Mouse (Mus musculus) heart, embryonic 14.5 days (tissue): ENCODE data around the gene Plp2. TPM values are rescaled to one million over a fixed set of nuclear protein-coding genes. Genes with fewer than 3 reads are reported as not detected.
"Not testable (repeated sequence)": the region's sequence is repeated elsewhere in the genome, so short reads cannot be mapped to it uniquely, and the experiment has no call there.

ENCODE experiments used
- ATAC-seq: fragments of 200-750 bp; cut with Nextera tagmentation; 2 replicates; pipeline ENCODE4 v1.8.0; 2017; ENCODE audit warnings: low read depth, moderate TSS enrichment; ENCODE audit not compliant: insufficient number of reproducible peaks, insufficient read depth, low FRiP score
- H3K27ac ChIP-seq, 2 experiments: fragments of 200-500 bp in 1 of 2; fragments of 300-500 bp in 1 of 2; sonication (generic) in 1 of 2; replicated peaks in 1 of 2; 2 replicates each; pipeline ENCODE4 v1.5.1; 2012 to 2014; ENCODE audit warnings: low read depth in 2 of 2, low read length in 2 of 2, control low read depth in 1 of 2, mild to moderate bottlenecking in 1 of 2, mixed read lengths in 1 of 2; ENCODE audit not compliant: control insufficient read depth in 1 of 2, insufficient read depth in 1 of 2
- H3K27me3 ChIP-seq: fragments of 300-500 bp; sonication (generic); 2 replicates; pipeline ENCODE4 v1.6.1; 2014; ENCODE audit warnings: mild to moderate bottlenecking, low read length, control low read depth; ENCODE audit not compliant: control insufficient read depth, insufficient read depth
- H3K36me3 ChIP-seq: fragments of 300-500 bp; sonication (generic); 2 replicates; pipeline ENCODE4 v1.6.1; 2014; ENCODE audit warnings: mild to moderate bottlenecking, control low read depth, low read length, mixed read lengths; ENCODE audit not compliant: control insufficient read depth, insufficient read depth
- H3K4me1 ChIP-seq, 2 experiments: fragments of 200-500 bp in 1 of 2; fragments of 300-500 bp in 1 of 2; sonication (generic) in 1 of 2; 2 replicates each; pipeline ENCODE4 v1.6.1; 2012 to 2014; ENCODE audit warnings: low read length in 2 of 2, control low read depth in 1 of 2, mixed read lengths in 1 of 2; ENCODE audit not compliant: control insufficient read depth in 2 of 2, insufficient read depth in 2 of 2
- H3K4me2 ChIP-seq: fragments of 300-500 bp; sonication (generic); 2 replicates; pipeline ENCODE4 v1.6.1; 2014; ENCODE audit warnings: mild to moderate bottlenecking, low read length
- H3K4me3 ChIP-seq, 2 experiments: fragments of 200-500 bp in 1 of 2; fragments of 300-500 bp in 1 of 2; sonication (generic) in 1 of 2; 2 replicates each; pipeline ENCODE4 v1.5.1; 2012 to 2014; ENCODE audit warnings: low read length in 2 of 2, mild to moderate bottlenecking in 2 of 2, control low read depth in 1 of 2, low read depth in 1 of 2, moderate library complexity in 1 of 2; ENCODE audit not compliant: control insufficient read depth in 1 of 2, insufficient read depth in 1 of 2
- H3K9ac ChIP-seq: fragments of 300-500 bp; sonication (generic); 2 replicates; pipeline ENCODE4 v1.6.1; 2014; ENCODE audit warnings: mild to moderate bottlenecking, low read length
- H3K9me3 ChIP-seq: fragments of 300-500 bp; sonication (generic); 2 replicates; pipeline ENCODE4 v1.6.1; 2016; ENCODE audit warnings: low read length, control low read depth; ENCODE audit not compliant: control insufficient read depth
- WGBS: fragments of 180-500 bp; shearing (Covaris S2); extraction: QIAGEN DNeasy Blood & Tissue Kit; methylation state at CpG from one replicate; pipeline ENCODE4 v1.1.7; 2014; 5-methylcytosine and 5-hydroxymethylcytosine counted together
- polyA plus RNA-seq: library from polyadenylated mRNA; unstranded; fragments of >200 nt; fragmentation: Nextera tagmentation; extraction: Ambion mirVana; gene quantifications from 2 replicates; pipeline ENCODE4 v1.2.1, GENCODE M21; 2014

The Plp2 gene
- polyA plus RNA-seq, result 194 and 196 TPM in 2 replicates

DNA sequence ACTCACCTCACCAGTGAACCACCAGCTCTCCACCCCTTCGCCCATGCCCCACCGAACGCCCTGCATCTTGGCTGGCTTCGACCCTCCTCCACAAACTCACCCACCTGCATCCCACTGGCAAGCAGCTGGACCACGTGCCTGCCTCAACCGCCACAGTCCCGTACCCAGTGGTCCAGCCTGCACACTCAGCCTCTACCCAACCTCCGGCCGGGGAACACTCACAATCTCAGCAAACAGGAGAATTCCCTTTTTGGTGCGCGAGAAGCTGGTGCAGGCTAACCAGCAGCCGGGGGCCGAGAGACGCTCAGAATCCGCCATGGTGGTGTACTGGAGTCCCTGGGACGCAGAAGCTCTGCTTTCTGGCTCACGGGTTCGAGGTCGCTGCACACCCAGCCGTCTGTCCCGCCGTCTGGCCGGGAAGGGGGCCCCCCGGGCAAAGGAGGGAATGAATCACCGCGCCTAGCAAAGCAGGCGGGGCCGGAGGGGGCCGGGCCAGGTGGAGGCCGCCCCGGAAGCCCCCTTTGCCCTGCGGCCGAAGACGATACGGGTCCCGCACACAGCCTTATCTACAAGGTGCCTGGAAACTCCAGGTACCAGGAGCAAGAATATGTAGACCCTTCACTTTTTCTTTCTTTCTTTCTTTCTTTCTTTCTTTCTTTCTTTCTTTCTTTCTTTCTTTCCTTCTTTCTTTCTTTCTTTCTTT is at the start of gene Plp2:
Gene Plp2 (minus strand): TSS at position 470 of the 703 bp plus-strand sequence.
- Histone ChIP-seq H3K4me1 (peaks cover 7 to 9% of the 10 kb centered on the region in 2 experiments; a peak in 2 of 4 replicates), H3K36me3 (peaks cover 25% of the 10 kb centered on the region), H3K4me3 (peak within 1 kb of the TSS; percentile 56 to 76), H3K4me2 (peak within 1 kb of the TSS; percentile 60), H3K27ac (peak within 1 kb of the TSS; percentile 80 to 84), H3K9me3 (no peaks in the 10 kb centered on the region), H3K27me3 (no peaks in the 10 kb centered on the region), H3K9ac (peak within 1 kb of the TSS; percentile 78)
- peak; percentile 49 for ATAC-seq
- 23% methylated on average over 31 of the region's 36 CpGs for WGBS

DNA sequence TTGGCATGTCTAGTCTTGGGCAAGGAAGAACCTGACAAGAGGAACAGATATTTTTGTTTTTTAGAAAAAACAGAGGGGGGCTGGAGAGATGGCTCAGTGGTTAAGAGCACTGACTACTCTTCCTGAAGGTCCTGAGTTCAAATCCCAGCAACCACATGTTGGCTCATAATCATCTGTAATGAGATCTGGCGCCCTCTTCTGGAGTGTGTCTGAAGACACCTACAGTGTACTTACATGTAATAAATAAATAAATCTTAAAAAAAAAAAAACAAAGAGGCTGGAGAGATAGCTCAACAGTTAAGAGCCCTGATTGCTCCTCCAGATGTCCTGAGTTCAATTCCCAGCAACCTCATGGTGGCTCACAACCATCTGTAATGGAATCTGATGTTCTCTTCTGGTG is 44.9 kb upstream of the Plp2 start:
- not testable (repeated sequence) for H3K4me2 ChIP-seq, H3K4me3 ChIP-seq, ATAC-seq, H3K27me3 ChIP-seq, H3K9me3 ChIP-seq, H3K36me3 ChIP-seq, H3K27ac ChIP-seq, H3K9ac ChIP-seq, H3K4me1 ChIP-seq
- 42% methylated on average over 1 of the region's 1 CpGs for WGBS

DNA sequence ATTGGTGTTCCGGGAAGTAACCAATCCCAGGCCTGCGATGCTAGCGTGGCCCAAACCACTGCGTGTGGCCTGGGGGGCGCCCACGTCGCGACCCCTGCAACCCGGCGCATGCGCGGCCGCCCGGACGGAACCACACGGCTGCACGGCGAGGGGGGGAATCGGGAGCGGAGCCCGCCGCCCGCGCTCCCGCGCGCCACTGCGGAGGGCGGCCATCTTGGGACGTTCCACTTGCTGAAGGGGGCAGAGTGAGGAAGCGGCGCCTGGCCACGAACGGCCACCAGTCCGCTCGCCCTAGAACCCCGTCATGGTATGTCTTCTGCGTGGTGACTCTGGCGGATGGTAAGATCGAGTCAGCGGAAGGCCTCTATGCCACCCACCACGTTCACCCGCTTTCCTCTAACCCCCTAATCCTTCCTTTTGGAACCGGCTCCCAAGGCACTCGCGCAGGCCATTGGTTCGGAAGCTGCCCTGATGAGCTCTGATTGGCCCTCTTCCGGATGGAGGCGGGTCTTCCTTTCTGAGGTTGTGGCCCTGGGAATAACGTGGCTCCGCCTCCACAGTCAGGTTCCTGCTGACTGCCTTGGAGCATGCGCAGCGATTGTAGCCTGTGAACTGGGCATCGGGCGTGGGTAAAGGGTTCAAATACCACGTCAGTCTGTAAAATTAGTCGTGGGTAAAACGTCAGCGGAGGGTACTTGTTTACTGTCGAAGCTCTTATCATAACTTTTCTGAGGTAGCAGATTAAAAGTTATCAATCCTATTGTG is 43.1 kb upstream of the Plp2 start, which contains the start of gene Wdr45:
Gene Wdr45 (plus strand): TSS at position 199 of the 765 bp plus-strand sequence.
- Histone ChIP-seq H3K4me2 (peak within 1 kb of the TSS; percentile 59), H3K9ac (peak within 1 kb of the TSS; percentile 66), H3K4me3 (peak within 1 kb of the TSS; percentile 35 to 39)
- ATAC-seq, result peak; percentile 95
- not testable (repeated sequence) for H3K9me3 ChIP-seq, H3K36me3 ChIP-seq, H3K4me1 ChIP-seq, H3K27me3 ChIP-seq, H3K27ac ChIP-seq
- 21% methylated on average over 30 of the region's 60 CpGs for WGBS

DNA sequence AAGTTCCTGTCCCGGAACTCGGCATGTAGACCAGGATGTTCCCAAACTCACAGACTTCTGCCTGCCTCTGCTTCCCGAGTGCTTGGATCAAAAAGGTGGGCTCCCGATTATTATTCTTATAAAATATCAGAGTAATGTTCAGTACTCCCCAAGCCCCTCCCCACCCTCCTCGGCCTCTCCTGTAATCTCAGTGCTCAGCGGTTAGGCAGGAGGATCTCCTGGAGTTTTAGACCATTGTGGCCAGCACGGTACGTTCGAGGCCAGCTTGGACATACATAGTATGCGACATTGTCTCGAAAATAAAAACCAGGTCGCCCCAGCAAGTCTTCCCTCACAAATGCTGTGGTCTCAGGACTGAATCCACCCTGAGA is 42.6 kb upstream of the Plp2 start:
- H3K9me3 ChIP-seq, H3K27me3 ChIP-seq, H3K27ac ChIP-seq, H3K36me3 ChIP-seq, H3K4me1 ChIP-seq: not testable (repeated sequence)
- 37% methylated on average over 5 of the region's 12 CpGs for WGBS
- Histone ChIP-seq H3K9ac (peak overlapping the region; percentile 66), H3K4me2 (peak overlapping the region; percentile 59), H3K4me3 (peak overlapping the region; percentile 35 to 39)
- ATAC-seq, result peak; percentile 7; the same call in 1 of the 2 replicates

DNA sequence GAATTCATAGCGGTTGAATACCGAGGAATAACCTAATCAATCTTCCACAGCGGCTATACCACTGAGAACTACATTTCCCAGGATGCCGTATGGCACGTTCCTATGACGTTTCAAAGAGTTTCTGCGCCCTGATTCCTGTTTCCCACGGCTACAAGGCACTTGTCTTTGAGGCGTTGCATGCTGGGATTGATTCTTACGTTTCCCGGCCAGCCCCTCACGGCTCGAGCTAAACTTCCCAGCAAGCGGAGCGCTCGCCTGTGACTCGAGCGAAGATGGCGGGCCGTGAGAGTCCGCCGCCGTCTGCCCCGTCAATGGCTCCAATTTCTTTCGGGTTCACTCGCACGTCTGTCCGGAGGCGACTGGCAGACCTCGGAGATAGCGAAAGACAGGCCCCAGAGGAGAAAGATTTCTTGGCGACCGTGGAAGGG is 25.8 kb upstream of the Plp2 start, which contains the start of gene Gpkow:
Gene Gpkow (plus strand): TSS at position 178 of the 428 bp plus-strand sequence.
- peaks cover 22% of the 10 kb centered on the region for H3K36me3 ChIP-seq
- peak within 1 kb of the TSS; percentile 67 for H3K4me2 ChIP-seq
- no peaks in the 10 kb centered on the region for H3K4me1 ChIP-seq
- no peak within 1 kb of the TSS; a peak in 1 of 4 replicates for H3K27ac ChIP-seq
- H3K4me3 ChIP-seq, result peak within 1 kb of the TSS; percentile 58 to 63
- no peaks in the 10 kb centered on the region for H3K9me3 ChIP-seq
- H3K27me3 ChIP-seq, result no peaks in the 10 kb centered on the region
- H3K9ac ChIP-seq, result peak within 1 kb of the TSS; percentile 76
- WGBS, result 13% methylated on average over 33 of the region's 33 CpGs
- ATAC-seq, result peak; percentile 88

DNA sequence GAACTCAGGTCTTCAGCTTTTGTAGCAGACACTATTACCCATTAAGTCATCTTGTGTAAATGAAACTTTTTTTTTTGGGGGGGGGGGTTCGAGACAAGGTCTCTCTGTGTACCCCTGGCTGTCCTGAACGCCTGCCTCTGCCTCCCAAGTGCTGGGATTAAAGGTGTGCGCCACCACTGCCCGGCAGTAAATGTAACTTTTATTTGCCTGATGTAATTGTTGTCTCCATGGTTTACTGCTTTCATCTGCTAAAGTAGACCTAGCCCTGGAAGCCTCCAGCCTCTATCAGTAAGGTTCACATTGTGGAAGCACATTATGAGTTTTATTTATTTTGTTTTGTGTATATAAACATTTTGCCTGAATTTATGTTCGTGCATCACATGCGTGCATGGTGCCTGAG is 25.3 kb upstream of the Plp2 start:
- Histone ChIP-seq H3K9ac (no peak overlapping the region), H3K4me3 (peak overlapping the region in 1 of 2 experiments; percentile 58; a peak in 2 of 4 replicates), H3K27ac (no peak overlapping the region), H3K36me3 (peaks cover 17% of the 10 kb centered on the region), H3K4me2 (peak overlapping the region; percentile 53), H3K4me1 (no peaks in the 10 kb centered on the region), H3K9me3 (no peaks in the 10 kb centered on the region), H3K27me3 (no peaks in the 10 kb centered on the region)
- 40% methylated on average over 6 of the region's 6 CpGs for WGBS
- 0 out of 2 replicates have a peak, but pooled peaks have one; percentile 10 for ATAC-seq

DNA sequence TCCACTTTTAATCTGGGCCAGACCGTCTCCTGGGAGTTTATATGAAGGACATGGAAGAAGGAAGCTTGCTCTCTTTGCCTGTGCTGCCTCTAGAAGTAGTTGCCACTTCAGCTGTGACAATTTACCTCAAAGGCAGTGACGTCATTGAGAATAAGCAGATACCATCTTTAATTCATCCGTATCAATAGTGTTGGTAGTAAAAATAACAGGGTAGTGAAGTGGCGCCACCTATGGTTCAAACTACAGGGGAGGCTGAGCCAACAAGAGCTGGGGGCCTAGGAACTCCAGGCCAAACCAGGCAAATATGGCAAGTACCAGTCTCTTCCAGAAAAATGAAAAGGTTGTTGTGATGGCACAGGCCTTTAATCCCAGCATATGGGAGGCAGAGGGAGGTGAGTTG is 21.7 kb upstream of the Plp2 start:
- WGBS, result 31% methylated on average over 4 of the region's 4 CpGs

More for the DNA sequence above, 21.7 kb upstream of the Plp2 start:
- Histone ChIP-seq H3K4me3 (no peak overlapping the region), H3K4me2 (no peak overlapping the region), H3K36me3 (no peaks in the 10 kb centered on the region), H3K9ac (no peak overlapping the region), H3K27me3 (no peaks in the 10 kb centered on the region), H3K9me3 (no peaks in the 10 kb centered on the region), H3K27ac (no peak overlapping the region), H3K4me1 (no peaks in the 10 kb centered on the region)
- ATAC-seq, result no peak
